Mouse (Mus musculus) neural tube, embryonic 13.5 days (tissue): Measurements from ENCODE around the gene Spop. TPM values are rescaled to one million over a fixed set of nuclear protein-coding genes. Genes with fewer than 3 reads are reported as not detected.

Experiments
- ATAC-seq: fragments of 200-750 bp; cut with Nextera tagmentation; 2 replicates; pipeline ENCODE4 v1.8.0; 2017; ENCODE audit warnings: low read depth, mild to moderate bottlenecking, moderate TSS enrichment, moderate library complexity
- H3K27ac ChIP-seq: fragments of 300-500 bp; sonication (generic); replicated peaks from 2 replicates; pipeline ENCODE4 v1.5.1; 2015; ENCODE audit warnings: moderate library complexity, mild to moderate bottlenecking, inconsistent platforms
- H3K27me3 ChIP-seq: fragments of 300-500 bp; sonication (generic); 2 replicates; pipeline ENCODE4 v1.6.1; 2015; ENCODE audit warnings: mild to moderate bottlenecking, inconsistent platforms
- H3K36me3 ChIP-seq: fragments of 300-500 bp; sonication (generic); 2 replicates; pipeline ENCODE4 v1.6.1; 2015; ENCODE audit warnings: mild to moderate bottlenecking, inconsistent platforms
- H3K4me1 ChIP-seq: fragments of 300-500 bp; sonication (generic); replicated peaks from 2 replicates; pipeline ENCODE4 v1.6.1; 2015; ENCODE audit warnings: inconsistent platforms
- H3K4me2 ChIP-seq: fragments of 300-500 bp; sonication (generic); 2 replicates; pipeline ENCODE4 v1.6.1; 2015; ENCODE audit warnings: inconsistent platforms, mild to moderate bottlenecking, moderate library complexity
- H3K4me3 ChIP-seq: fragments of 300-500 bp; sonication (generic); 2 replicates; pipeline ENCODE4 v1.5.1; 2015; ENCODE audit warnings: mild to moderate bottlenecking, inconsistent platforms
- H3K9ac ChIP-seq: fragments of 300-500 bp; sonication (generic); 2 replicates; pipeline ENCODE4 v1.6.1; 2015; ENCODE audit warnings: moderate library complexity, mild to moderate bottlenecking, inconsistent platforms
- H3K9me3 ChIP-seq: fragments of 300-500 bp; sonication (generic); 2 replicates; pipeline ENCODE4 v1.6.1; 2016; ENCODE audit warnings: inconsistent platforms
- WGBS: fragments of 180-500 bp; shearing (Covaris S2); methylation state at CpG from one replicate; pipeline ENCODE4 v1.1.7; 2015; 5-methylcytosine and 5-hydroxymethylcytosine counted together
- polyA plus RNA-seq: library from polyadenylated mRNA; unstranded; fragments of >200 nt; fragmentation: Nextera tagmentation; extraction: Ambion mirVana; gene quantifications from 2 replicates; pipeline ENCODE4 v1.2.1, GENCODE M21; 2015

The Spop gene
- polyA plus RNA-seq, 1 experiment from 2014 or later: 201 TPM

DNA sequence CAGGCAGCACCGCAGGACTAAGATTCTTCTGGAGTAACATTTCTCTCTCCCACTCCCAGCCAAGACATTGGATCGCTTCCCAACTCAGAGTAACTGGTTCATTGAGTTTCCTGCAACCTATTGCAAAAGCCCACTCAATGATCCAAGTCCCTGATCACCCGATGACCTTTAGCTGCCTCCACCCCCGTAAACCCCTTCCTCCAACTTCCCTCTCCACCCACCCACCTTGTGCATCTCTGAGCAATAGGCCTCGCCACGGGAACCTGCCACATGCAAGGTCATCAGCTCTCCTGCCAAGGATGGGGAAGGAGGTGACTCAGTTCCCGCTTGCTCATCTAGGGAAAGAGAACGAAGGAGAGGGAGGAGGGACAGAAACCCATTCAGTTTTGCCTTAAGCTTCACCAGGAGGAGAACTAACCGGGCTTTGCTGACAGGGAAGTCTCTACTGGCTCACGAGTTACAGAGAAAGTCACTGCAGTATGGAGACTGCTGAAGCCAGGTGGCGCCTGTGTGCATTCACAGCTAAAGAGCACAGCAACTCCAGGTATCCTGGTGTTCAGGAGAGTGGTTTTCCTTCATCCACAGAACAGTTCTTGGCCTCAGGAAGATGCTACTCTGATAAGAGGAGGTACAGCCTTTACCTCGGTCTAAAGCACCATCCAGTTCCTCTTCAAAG, 93.3 kb downstream of the Spop start:
- ATAC-seq: no peak
- no peak overlapping the region for H3K27ac ChIP-seq
- H3K9me3 ChIP-seq: no peaks in the 10 kb centered on the region
- 53% methylated on average over 12 of the region's 12 CpGs for WGBS
- H3K4me2 ChIP-seq: no peak overlapping the region
- peaks cover 13% of the 10 kb centered on the region for H3K4me1 ChIP-seq
- H3K9ac ChIP-seq: no peak overlapping the region
- H3K36me3 ChIP-seq: no peaks in the 10 kb centered on the region
- no peak overlapping the region for H3K4me3 ChIP-seq
- H3K27me3 ChIP-seq: peaks cover 11% of the 10 kb centered on the region

- H3K4me2 ChIP-seq: no peak overlapping the region
- ATAC-seq: no peak
- WGBS: 80% methylated on average over 5 of the region's 5 CpGs
- H3K4me3 ChIP-seq: no peak overlapping the region
- H3K9ac ChIP-seq: no peak overlapping the region
- H3K4me1 ChIP-seq: peaks cover 13% of the 10 kb centered on the region
- peaks cover 17% of the 10 kb centered on the region for H3K27me3 ChIP-seq
- H3K27ac ChIP-seq: no peak overlapping the region
- no peaks in the 10 kb centered on the region for H3K9me3 ChIP-seq
- no peaks in the 10 kb centered on the region for H3K36me3 ChIP-seq
Observed at GRCm38 (mm10) chr11:95507785-95508184, 93.9 kb downstream of the Spop start.

DNA sequence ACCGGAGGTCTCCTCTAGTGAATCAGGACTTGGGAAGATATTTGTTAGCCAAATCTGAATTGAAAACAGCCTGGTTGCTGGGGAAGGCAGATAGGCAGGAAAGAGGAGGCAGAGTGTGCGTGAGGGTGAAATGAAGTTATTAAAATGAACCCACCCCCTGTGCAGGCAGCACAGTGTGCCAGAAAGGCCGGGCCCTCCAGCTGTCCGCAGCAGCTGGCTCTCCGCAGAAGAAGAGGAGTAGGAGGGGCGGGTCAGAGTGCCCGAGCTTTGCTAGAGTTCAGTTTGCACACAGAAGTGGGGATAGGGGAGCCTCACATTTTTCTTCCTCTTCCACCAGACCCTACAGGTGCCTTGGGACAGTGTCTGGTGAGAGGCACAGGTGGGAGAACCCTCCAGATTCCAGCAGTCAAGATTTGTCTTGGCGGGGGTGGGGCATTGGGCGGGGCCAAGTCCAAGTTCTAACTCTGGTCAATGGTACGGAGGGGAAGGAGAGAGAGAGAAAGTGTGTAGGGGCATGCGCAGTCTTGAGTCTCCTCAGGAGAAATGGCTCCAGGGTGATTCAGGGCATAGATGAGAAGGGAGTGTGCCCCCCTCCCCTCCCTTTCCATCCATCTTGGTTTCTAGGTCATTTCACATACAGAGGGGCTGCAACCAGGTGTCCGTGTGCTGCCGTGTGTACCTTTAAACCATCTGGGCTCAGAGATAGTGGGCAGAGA, 94.5 kb downstream of the Spop start:
- no peak for ATAC-seq
- no peaks in the 10 kb centered on the region for H3K9me3 ChIP-seq
- H3K4me2 ChIP-seq: no peak overlapping the region
- H3K36me3 ChIP-seq: no peaks in the 10 kb centered on the region
- 65% methylated on average over 13 of the region's 13 CpGs for WGBS
- peaks cover 16% of the 10 kb centered on the region for H3K4me1 ChIP-seq
- no peak overlapping the region for H3K27ac ChIP-seq
- H3K9ac ChIP-seq: no peak overlapping the region
- no peak overlapping the region for H3K4me3 ChIP-seq
- peaks cover 23% of the 10 kb centered on the region for H3K27me3 ChIP-seq

- no peak for ATAC-seq
- WGBS: 84% methylated on average over 6 of the region's 6 CpGs
- Histone ChIP-seq H3K4me2 (no peak overlapping the region), H3K4me1 (peaks cover 17% of the 10 kb centered on the region), H3K27ac (no peak overlapping the region), H3K9me3 (no peaks in the 10 kb centered on the region), H3K36me3 (no peaks in the 10 kb centered on the region), H3K9ac (no peak overlapping the region), H3K27me3 (peaks cover 31% of the 10 kb centered on the region), H3K4me3 (no peak overlapping the region)
Observed at GRCm38 (mm10) chr11:95509126-95509717, 95.3 kb downstream of the Spop start.

DNA sequence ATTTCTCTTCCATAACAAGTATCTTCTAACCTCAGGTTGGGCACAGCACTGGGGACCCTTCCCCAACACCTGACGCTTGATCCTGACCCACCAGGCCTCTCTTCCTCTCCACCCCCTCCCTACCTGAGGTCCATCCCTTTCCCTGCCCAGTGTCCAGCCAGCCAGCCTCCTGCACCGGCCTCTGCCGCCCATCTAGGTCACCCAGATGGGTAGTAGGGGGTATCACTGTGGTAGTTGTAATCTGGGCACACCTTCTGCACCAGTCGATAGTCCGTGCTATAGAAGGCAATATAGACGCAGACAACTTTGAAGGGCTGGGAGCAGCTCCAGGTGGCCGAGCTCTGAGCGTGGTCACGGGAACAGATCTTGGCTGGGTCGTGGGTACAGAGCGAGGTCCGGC, 96.8 kb downstream of the Spop start:
- Histone ChIP-seq H3K36me3 (no peaks in the 10 kb centered on the region), H3K4me1 (peaks cover 26% of the 10 kb centered on the region), H3K4me2 (no peak overlapping the region), H3K27me3 (peaks cover 46% of the 10 kb centered on the region), H3K9ac (no peak overlapping the region), H3K4me3 (no peak overlapping the region), H3K9me3 (no peaks in the 10 kb centered on the region), H3K27ac (no peak overlapping the region)
- no peak for ATAC-seq
- 93% methylated on average over 12 of the region's 12 CpGs for WGBS

- Histone ChIP-seq H3K4me3 (no peak overlapping the region), H3K27me3 (peaks cover 49% of the 10 kb centered on the region), H3K36me3 (no peaks in the 10 kb centered on the region), H3K4me1 (peaks cover 39% of the 10 kb centered on the region), H3K9ac (no peak overlapping the region), H3K9me3 (no peaks in the 10 kb centered on the region), H3K27ac (no peak overlapping the region), H3K4me2 (no peak overlapping the region)
- no peak for ATAC-seq
- 86% methylated on average over 1 of the region's 1 CpGs for WGBS
Observed at GRCm38 (mm10) chr11:95511919-95512318, 98.0 kb downstream of the Spop start.

DNA sequence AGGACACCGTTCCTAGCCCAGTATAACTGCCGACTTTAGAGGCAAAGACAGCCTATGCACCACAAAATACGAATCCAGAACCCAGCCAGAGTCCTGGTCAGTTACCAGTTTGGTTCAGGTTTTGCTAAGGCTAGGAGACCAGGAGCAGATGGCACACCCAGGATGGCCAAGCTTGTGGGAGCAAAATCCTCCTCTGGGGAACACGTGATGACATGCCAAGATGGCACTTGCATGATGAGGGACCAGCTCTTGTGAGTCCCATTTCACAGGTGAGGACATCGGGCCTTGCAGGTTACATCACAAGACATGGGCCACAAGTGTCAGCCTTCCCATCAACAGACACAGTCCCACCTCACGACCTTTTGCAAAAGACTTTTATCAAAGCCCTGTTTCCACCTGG, 98.5 kb downstream of the Spop start:
- H3K4me3 ChIP-seq: no peak overlapping the region
- H3K4me1 ChIP-seq: peaks cover 43% of the 10 kb centered on the region
- H3K36me3 ChIP-seq: no peaks in the 10 kb centered on the region
- no peak overlapping the region for H3K27ac ChIP-seq
- no peak overlapping the region for H3K9ac ChIP-seq
- no peaks in the 10 kb centered on the region for H3K9me3 ChIP-seq
- H3K27me3 ChIP-seq: peaks cover 49% of the 10 kb centered on the region
- 83% methylated on average over 6 of the region's 6 CpGs for WGBS
- H3K4me2 ChIP-seq: no peak overlapping the region
- no peak for ATAC-seq

DNA sequence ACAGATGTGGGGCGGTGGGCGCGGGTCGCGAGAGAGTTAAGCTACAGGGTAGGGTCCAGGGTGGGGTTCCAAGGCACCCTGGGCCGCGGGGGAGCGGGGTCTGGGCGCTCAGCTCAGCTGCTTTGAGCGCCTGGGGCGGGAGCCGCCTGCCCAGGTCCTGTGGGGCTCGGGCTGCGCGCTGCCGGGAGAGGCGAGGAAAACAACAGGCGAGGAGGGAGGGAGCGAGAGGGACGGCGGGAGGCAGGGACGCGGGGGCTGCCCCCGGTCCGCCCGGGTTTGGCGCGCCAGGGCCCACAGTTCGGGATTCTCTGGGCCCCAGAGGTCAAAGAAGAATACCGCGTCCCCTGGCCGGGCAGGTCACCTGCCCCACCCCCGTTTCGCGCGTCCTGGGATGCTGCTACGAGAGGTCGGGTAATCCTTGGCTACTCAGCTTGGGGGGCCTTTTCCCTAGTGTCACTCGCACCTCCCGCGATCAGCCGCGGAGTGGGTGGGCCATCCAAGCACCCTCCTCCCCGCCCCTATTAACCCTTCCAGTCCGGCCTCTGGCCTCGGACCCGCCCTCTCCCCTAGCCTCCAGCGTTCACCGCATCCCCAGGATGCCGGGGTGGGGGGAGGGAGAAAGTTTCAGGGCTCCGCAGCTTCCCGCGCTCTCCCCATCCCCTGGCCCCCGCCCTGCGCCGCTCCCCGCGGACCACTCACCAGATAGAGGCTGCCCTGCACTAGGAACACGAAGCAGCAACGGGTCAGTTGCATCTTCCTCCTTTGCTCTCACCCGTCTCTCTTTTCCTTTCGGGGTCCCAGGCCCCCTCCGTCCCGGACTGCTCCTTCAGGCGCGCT, 99.8 kb downstream of the Spop start:
- Histone ChIP-seq H3K4me2 (peak overlapping the region; percentile 97), H3K4me1 (peaks cover 43% of the 10 kb centered on the region), H3K4me3 (peak overlapping the region; percentile 53), H3K27me3 (peaks cover 49% of the 10 kb centered on the region), H3K27ac (no peak overlapping the region), H3K36me3 (no peaks in the 10 kb centered on the region), H3K9ac (peak overlapping the region; percentile 69), H3K9me3 (no peaks in the 10 kb centered on the region)
- ATAC-seq: peak; percentile 38
- WGBS: under 1% methylated on average over 66 of the region's 66 CpGs

DNA sequence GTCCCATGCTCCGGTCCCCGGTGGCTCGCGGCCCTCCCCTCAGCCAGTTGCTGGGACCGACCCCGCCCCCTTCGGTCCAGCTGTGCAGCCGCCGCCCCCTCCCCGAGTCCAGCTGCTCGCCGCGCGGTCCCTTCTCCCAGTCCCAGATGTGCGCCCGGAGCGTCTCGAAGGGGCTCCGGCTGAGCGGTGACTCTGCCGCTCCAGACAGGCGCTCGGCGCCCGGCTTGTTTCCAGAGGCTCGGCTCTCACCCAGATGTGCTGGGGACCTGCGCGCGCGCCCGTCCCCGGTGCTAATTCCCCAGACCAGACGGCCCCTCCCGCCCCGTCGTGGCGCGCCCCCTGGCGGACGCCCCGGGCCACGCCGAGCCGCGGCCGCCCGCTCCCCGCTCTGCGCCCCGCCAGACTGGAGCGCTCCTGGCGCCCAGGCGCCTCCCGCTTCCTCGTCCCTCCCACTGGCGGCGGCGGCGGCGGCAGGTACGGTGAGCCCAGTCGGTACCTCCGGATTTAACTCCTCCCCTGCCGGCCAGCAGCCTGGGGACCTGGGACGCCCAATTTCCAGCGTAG, 100.5 kb downstream of the Spop start, which contains the start of gene Nxph3:
Nxph3 (minus strand) TSS at position 273 of the 564 bp plus-strand sequence.
- peaks cover 50% of the 10 kb centered on the region for H3K4me1 ChIP-seq
- H3K9me3 ChIP-seq: no peaks in the 10 kb centered on the region
- ATAC-seq: peak; percentile 52
- no peak within 1 kb of the TSS for H3K27ac ChIP-seq
- H3K4me3 ChIP-seq: peak within 1 kb of the TSS; percentile 53
- H3K4me2 ChIP-seq: peak within 1 kb of the TSS; percentile 97
- H3K36me3 ChIP-seq: no peaks in the 10 kb centered on the region
- under 1% methylated on average over 63 of the region's 66 CpGs for WGBS
- H3K9ac ChIP-seq: peak within 1 kb of the TSS; percentile 69
- H3K27me3 ChIP-seq: peaks cover 49% of the 10 kb centered on the region

- no peak overlapping the region for H3K9ac ChIP-seq
- H3K4me3 ChIP-seq: no peak overlapping the region
- no peak overlapping the region for H3K27ac ChIP-seq
- WGBS: 31% methylated on average over 17 of the region's 17 CpGs
- H3K4me1 ChIP-seq: peaks cover 56% of the 10 kb centered on the region
- no peak for ATAC-seq
- no peak overlapping the region for H3K4me2 ChIP-seq
- no peaks in the 10 kb centered on the region for H3K9me3 ChIP-seq
- H3K27me3 ChIP-seq: peaks cover 51% of the 10 kb centered on the region
- H3K36me3 ChIP-seq: no peaks in the 10 kb centered on the region
Observed at GRCm38 (mm10) chr11:95515376-95516323, 101.8 kb downstream of the Spop start.

DNA sequence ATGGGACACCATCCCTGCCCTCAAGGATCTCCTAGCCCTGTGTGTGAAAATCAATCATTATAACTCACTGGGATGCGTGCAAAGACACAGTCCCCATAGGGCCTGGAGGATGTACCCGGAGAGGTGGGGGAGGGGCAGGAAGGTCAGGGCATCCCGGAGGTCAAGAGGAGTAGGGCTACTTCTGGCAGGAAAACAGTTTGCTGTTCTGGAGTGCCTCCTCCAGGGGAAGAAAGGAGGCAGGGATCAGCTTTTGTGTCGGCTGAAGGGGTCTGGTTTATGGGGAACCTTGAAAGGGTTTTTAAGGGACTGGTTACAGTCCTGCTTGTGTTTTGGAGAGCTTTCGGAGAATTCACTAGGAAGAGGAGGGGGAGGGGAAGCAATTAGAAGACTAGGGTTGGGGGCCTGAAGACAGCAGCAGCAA, 102.6 kb downstream of the Spop start:
- H3K36me3 ChIP-seq: no peaks in the 10 kb centered on the region
- H3K4me1 ChIP-seq: peaks cover 64% of the 10 kb centered on the region
- no peak overlapping the region for H3K27ac ChIP-seq
- H3K9ac ChIP-seq: peak overlapping the region; percentile 44; the same call in 1 of the 2 replicates
- peaks cover 47% of the 10 kb centered on the region for H3K27me3 ChIP-seq
- H3K4me3 ChIP-seq: no peak overlapping the region
- H3K9me3 ChIP-seq: no peaks in the 10 kb centered on the region
- 4% methylated on average over 5 of the region's 5 CpGs for WGBS
- no peak for ATAC-seq
- H3K4me2 ChIP-seq: no peak overlapping the region
